Mouse (Mus musculus) spleen, postnatal 10 days (tissue): Measurements from ENCODE around the gene Olfr767.
"Not testable (repeated sequence)": the region's sequence is repeated elsewhere in the genome, so short reads cannot be mapped to it uniquely, and the experiment has no call there.

ENCODE experiments used
- DNase-seq, 2 experiments: peaks; one replicate each; pipeline ENCODE4 v3.0.0; 2021 to 2022; ENCODE audit warnings: low spot score in 2 of 2

Gene Olfr767

DNA sequence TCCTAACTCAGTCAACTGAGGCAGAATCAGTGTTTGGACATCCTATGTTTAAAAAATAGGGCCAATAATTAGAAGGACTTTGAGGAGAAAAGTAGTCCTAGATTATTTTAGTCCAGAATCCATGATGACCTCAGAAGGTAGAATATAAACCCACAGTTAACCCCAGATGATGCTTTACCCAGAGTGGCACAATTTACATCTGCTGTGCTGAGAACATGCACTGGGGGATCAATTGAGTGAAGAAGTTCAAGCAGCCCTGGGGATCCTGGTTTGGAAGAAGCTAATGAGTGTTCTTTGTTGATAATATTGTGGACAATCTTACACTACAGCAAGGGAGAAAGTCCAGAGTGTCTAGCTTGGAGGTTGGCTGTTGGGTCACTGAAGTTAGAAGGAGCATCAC is at the start of gene Olfr767:
TSS of gene Olfr767 (minus strand) at position 101 of the 400 bp plus-strand sequence.
- DNase-seq: not testable (repeated sequence)

DNA sequence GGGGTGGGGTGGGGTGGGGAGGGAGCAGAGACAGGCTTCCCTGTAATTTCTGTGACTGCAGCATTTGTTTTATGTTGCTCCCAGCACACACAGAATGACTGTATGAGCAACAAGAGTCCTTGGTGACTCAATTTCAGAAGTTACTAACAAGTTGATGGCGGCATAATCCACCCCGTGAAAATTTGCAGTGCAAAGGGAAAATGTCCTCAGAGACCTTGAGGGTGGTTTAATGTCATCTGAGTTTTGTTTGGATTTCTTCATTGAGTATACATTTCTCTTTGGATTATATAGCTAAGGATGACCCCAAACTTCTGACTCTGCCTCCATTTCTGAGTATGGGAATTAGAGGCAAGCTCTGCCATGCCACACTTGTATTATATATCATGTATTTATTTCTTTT is 35.1 kb upstream of the Olfr767 start, which contains the start of gene Olfr769:
TSS of gene Olfr769 (minus strand) at position 101 of the 400 bp plus-strand sequence.
- DNase-seq: no peak

DNA sequence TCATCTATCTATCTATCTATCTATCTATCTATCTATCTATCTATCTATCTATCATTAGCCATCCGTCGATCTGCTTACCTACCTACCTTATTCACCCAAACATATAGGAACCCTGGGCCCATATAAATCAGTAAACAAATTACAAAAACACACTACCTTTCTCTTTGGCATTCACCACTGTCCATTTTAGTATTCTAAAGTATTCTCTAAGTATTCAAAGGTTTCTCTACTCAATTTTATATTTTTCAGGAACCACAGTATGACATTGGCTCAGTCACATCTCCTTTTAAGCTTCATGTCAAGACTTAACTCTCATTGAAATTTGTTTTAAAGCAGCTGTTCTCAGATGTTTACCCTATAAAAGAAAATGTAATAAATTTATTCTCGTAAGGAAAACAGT is 32.4 kb upstream of the Olfr767 start:
- DNase-seq: no peak

DNA sequence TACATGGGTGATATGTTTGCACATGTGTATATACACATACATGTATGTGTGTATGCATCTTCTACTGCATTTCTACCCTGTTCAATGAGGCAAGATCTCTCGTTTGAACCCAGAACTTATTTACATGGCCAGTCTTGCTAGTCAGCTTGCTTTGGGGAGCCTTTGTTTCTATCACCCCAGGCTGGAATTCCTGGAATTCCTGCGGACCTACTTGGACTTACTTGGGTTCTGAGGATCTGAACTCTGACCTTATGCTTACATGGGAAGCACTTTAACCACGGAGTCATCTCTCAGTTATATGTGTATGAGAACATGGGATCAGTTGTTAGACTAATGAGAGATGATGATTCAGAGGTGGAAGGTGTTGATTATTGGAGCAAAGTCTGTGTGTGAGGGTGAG is 18.5 kb upstream of the Olfr767 start:
- no peak for DNase-seq

GRCm38 (mm10) chr10:129099275-129099674 is 16.6 kb upstream of the Olfr767 start, which contains the start of gene Olfr768:
TSS of gene Olfr768 (minus strand) at chr10:129099375.
- no peak for DNase-seq

DNA sequence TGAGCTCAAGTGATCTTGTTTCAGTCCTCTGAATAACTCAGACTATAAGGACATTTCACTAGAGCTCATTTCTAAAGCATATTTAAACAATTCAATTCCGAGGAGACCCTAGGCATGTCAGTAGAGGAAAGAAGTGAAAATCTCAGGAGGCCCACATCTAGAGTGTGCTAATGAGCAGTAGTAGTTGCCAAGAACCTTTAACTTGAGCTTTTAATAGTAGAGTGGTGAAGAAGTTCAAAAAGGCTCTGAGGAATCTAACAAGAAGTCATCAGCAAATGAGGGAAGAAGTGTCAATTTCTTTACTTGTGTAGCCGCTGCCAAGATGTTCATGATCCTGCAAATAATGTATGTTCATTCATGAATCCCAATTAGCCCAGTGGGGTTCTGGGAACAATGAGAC is 13.8 kb downstream of the Olfr767 start, which contains the start of gene Olfr766-ps1:
TSS of gene Olfr766-ps1 (minus strand) at position 101 of the 400 bp plus-strand sequence.
- no peak for DNase-seq

GRCm38 (mm10) chr10:129049898-129050297 is 32.8 kb downstream of the Olfr767 start, which contains the start of gene Olfr765:
TSS of gene Olfr765 (minus strand) at chr10:129049998.
- DNase-seq: not testable (repeated sequence)

DNA sequence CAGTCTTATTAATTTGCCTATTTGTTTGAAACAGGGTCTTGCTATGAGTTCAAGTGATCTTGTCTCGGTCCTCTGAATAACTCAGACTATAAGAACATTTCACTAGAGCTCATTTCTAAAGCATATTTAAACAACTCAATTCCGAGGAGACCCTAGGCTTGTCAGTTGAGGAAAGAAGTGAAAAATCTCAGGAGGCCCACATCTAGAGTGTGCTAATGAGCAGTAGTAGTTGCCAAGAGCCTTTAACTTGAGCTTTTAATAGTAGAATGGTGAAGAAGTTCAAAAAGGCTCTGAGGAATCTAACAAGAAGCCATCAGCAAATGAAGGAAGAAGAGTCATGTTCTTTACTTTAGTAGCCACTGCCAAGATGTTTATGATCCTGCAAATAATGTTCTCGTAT is 42.9 kb downstream of the Olfr767 start, which contains the start of gene Olfr764-ps1:
TSS of gene Olfr764-ps1 (minus strand) at position 101 of the 400 bp plus-strand sequence.
- DNase-seq: no peak

DNA sequence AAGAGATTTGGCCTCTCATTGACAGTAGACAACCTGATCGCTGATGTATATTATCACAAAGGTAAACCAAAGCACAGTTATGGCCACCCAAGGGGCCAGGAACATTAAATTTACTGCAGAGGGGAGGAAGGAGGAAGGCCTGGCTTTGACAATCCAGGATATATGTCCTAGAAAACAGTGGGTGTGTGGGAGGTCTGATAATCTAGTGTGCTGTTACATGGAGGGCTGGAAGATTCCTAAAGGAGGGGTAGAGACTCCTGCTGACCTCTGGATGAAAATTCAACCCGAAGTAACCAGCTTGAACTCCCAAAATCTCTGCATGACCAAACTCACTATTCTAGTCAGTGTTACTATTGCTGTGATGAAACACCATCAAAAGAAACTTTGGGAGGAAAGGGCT is 54.4 kb downstream of the Olfr767 start:
- no peak for DNase-seq

- DNase-seq: peak; percentile 8 to 57
These were observed 56.6 kb downstream of the Olfr767 start for GRCm38 (mm10) chr10:129026018-129026662.
